Mouse (Mus musculus): ENCODE results near the gene Sptb.

Gene Sptb

GRCm38 (mm10) chr12:76673794-76674222, 36.5 kb downstream of the Sptb start:
- DNase-seq (ENCODE audit: extremely low spot score, low spot score) = no peak

- no peak for DNase-seq (ENCODE audit: extremely low spot score, low spot score)
Measured at GRCm38 (mm10) chr12:76672008-76672407, 38.3 kb downstream of the Sptb start.

DNA sequence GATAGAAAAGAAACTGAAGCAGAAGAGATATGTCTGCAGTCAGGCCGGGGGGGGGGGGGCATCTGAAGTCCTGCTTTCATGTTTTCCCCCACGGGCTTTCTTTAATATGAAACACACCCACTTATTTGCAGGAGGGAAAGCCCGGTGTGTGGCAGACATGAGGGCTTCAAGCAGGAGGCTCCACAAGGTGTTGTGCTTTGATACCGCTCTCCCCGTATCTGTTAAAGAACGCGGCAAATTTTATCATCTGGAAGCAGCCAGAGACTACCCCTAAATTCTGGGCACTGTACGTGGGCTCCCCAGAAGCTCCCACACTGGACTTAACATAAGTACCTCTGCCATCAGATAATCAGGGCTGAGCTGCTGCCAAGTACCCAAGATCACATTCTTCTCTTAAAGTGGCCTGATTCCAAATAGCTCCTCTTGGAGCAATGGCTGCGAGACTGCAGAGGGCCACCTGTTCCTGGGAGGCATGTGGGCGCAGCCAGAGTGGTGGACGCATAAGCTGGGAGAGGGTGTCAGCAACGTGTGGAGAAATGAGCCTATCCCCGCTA, 39.7 kb downstream of the Sptb start:
- no peak for DNase-seq (ENCODE audit: extremely low spot score, low spot score)

- no peak for DNase-seq (ENCODE audit: extremely low spot score, low spot score)
Measured at GRCm38 (mm10) chr12:76669956-76670530, 40.3 kb downstream of the Sptb start.

DNA sequence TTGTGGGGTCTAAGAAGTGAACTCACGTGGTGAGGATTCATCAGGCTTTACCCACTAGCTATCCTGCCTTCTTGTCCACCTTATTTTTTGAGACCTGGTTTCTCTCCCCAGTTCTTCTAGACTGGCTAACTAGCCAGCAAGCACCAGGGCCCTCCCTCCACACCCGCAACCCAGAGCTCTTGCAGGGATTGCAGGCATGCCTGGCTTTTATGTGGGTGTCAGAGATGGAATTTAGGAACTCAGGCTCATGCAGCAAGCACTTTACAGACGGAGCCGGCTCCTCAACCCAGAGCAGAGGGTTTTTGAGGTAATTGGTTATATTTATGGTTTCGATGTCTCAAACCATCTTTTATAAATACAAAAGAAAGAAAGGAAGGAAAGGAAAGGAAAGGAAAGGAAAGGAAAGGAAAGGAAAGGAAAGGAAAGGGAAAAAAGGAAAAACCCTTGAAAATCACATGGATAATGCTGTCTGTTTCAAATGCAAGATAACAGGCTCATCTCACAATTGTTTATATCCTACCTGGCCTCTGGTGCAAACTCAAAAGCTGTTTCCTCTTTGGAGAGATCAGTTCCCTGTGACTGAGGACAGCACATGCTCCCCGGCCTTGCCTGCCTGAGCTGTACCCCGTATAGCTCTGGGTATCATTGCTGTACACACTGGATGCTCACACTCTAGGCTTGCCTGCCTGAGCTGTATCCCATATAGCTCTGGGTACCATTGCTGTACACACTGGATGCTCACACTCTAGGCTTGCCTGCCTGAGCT, 41.5 kb downstream of the Sptb start:
- DNase-seq (ENCODE audit: extremely low spot score, low spot score) = no peak

- DNase-seq (ENCODE audit: extremely low spot score, low spot score) = no peak
Measured at GRCm38 (mm10) chr12:76651788-76652345, 58.5 kb downstream of the Sptb start.

- peak; percentile 47 for DNase-seq (ENCODE audit: extremely low spot score, low spot score)
Measured at GRCm38 (mm10) chr12:76649708-76650687, 60.3 kb downstream of the Sptb start.

- DNase-seq (ENCODE audit: extremely low spot score, low spot score) = peak; percentile 47
Measured at GRCm38 (mm10) chr12:76645222-76646110, 64.9 kb downstream of the Sptb start.

GRCm38 (mm10) chr12:76643679-76644078, 66.7 kb downstream of the Sptb start:
- no peak for DNase-seq (ENCODE audit: extremely low spot score, low spot score)

- DNase-seq (ENCODE audit: extremely low spot score, low spot score) = no peak
Measured at GRCm38 (mm10) chr12:76642616-76643015, 67.7 kb downstream of the Sptb start.

DNA sequence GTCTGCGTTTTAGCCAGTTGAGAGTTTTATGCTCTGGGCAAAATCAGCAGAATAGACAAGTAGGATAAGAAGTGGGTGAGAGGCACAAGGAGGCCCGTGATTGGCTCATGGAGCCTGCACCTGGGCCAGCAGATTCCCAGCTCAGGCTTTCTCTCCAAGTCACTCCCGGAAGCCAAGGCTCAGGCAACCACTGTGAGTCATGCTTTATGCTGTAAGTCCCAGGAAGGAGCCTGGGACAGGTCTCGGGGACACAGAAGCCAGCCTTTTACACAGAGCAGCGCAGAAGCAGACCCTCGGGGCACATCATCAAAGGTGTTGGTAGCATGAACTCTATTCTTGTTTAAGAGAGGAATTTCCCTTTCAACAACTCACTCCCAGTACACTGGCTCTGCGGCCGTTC, 69.7 kb downstream of the Sptb start:
- DNase-seq (ENCODE audit: extremely low spot score, low spot score) = no peak

GRCm38 (mm10) chr12:76634899-76635693, 75.3 kb downstream of the Sptb start:
- DNase-seq (ENCODE audit: extremely low spot score, low spot score) = no peak

- no peak for DNase-seq (ENCODE audit: extremely low spot score, low spot score)
Measured at GRCm38 (mm10) chr12:76623374-76623773, 87.0 kb downstream of the Sptb start.

- no peak for DNase-seq (ENCODE audit: extremely low spot score, low spot score)
Measured at GRCm38 (mm10) chr12:76619847-76620246, 90.5 kb downstream of the Sptb start.

- no peak for DNase-seq (ENCODE audit: extremely low spot score, low spot score)
Measured at GRCm38 (mm10) chr12:76618175-76618574, 92.2 kb downstream of the Sptb start.

DNA sequence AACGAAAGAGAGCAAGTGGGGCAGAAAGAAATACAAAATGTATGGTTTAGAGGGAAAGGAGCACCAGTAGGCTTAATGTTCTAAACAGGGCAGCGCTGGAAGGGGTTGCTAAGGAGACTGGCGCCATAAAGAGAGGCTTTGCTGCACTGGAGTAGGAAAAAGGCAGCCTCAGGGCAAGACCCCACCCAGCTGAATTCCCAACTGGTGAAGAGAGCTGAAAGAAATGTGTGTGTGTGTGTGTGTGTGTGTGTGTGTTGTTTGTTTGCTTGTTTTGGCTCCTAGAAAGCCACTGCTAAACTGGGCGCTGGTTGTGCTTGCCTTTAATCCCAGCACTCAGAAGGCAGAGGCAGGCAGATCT, 94.8 kb downstream of the Sptb start:
- no peak for DNase-seq (ENCODE audit: extremely low spot score, low spot score)

GRCm38 (mm10) chr12:76614868-76615579, 95.3 kb downstream of the Sptb start:
- no peak for DNase-seq (ENCODE audit: extremely low spot score, low spot score)

- no peak for DNase-seq (ENCODE audit: extremely low spot score, low spot score)
Measured at GRCm38 (mm10) chr12:76612621-76613020, 97.7 kb downstream of the Sptb start.
